Mouse (Mus musculus) kidney, postnatal 14 days (tissue): ENCODE results near the gene Metap1d.

ENCODE experiments used
- DNase-seq: peaks from one replicate; pipeline ENCODE4 v3.0.0; 2022; ENCODE audit warnings: mixed read lengths

The Metap1d gene

GRCm38 (mm10) chr2:71528014-71528713 is 75.1 kb downstream of the Metap1d start, which contains the start of gene Dlx1:
Gene Dlx1, plus strand, starts transcription at chr2:71528113.
- no peak for DNase-seq

GRCm38 (mm10) chr2:71528714-71529510 is 75.8 kb downstream of the Metap1d start:
- DNase-seq = no peak

- peak; percentile 87 for DNase-seq
These were observed 76.7 kb downstream of the Metap1d start for GRCm38 (mm10) chr2:71529511-71530351.

- DNase-seq = no peak
These were observed 77.5 kb downstream of the Metap1d start for GRCm38 (mm10) chr2:71530391-71531123.

DNA sequence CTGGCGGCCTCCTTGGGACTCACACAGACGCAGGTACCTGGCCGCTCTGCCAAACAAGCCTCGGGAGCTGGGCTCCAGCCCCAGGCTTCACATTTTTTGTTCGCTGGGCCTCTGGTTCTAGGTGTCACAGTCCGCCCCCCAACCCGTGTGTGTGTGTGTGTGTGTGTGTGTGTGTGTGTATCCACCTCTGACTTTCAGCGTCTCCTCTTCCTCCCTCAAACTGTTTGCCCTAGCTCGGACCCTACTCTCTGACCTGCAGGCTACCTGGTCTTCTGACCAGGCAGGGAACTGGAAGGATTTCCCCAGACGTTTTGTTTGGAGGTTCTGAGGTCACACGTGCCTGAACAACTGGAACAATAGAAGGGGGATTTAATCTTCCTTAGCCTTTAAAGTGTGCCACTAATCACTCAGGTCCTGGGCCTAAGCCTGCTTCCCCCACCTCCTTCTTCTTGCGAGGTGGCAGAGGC is 78.1 kb downstream of the Metap1d start:
- no peak for DNase-seq

DNA sequence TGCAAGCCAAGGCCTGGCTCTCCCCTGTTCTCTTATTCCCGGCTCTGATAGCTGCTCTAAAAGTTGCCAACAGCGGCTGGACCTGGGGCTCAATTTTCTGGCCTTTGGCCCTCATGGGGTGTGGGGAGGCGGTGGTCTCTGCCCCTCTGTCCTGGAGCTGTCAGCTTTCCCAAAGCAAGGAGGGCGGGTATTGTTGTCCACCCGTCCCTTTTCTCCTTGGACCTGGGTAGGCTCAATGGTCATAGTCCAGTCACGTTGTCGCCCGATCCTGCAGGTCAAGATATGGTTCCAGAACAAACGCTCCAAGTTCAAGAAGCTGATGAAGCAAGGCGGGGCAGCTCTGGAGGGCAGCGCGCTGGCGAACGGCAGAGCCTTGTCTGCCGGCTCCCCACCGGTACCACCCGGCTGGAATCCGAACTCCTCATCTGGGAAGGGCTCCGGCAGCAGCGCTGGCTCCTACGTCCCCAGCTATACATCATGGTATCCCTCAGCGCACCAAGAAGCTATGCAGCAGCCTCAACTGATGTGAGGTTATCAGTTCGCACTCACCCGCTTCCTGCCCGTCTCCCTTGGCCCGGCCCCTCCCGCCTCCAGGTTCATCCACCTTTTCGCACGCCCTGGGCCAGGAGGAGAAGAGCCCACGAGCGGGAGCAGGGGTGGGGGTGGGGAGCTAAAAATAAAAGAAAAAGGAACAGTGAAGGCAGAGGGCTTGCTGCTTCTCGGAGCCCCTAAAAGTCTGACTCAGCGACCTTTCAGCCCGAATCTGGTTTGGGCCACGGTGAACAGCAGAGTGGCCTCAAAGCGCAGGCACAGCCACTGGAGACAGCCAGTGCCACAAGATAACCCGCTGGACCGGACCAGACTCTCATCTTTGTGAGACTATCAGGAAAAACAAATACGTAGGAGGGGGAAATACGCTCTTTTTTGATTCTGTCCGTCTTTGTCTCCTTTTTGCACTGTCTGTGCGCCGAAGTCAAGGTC is 79.2 kb downstream of the Metap1d start:
- no peak for DNase-seq

GRCm38 (mm10) chr2:71533094-71533493 is 80.0 kb downstream of the Metap1d start:
- DNase-seq = no peak

DNA sequence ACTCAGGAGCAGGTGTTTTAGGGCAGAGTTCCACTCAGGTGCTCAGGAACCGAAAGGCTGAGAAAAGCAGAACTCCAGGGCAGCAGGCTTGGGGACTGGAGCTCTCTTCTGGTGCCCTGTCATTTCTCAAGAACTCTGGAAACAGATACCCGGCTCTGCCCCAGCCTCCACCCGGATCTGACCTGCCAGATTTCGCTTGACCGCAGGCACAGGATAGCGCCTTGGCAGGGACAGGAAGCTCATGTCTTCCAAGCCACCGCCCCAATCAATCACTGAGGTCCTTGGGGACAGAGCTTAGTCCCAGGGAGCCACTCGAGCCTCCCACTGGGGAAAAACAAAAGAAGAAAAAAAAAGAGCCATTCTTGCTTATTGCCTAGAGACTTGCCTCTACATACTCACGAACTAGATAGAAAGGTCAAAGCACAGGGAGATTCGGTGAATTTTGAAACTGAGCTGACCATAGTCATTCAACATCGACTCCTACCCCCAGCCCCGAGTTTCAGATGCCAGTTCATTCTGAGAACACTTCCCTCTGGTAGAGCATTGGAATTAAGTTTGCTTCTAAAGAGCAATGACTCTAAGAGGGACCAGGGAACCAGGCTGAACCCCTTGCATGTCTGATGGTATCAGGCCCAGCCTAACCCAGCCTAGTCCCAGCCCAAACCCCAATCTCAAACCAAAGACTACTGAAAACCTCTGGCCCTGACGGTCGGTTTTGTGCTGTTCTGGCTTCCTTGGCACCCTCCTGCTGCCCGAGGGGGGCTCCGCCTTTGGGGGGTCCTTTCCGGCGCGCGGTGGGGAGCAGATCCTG is 81.4 kb downstream of the Metap1d start:
- DNase-seq = no peak

GRCm38 (mm10) chr2:71540611-71541417 is 87.7 kb downstream of the Metap1d start:
- DNase-seq = no peak

DNA sequence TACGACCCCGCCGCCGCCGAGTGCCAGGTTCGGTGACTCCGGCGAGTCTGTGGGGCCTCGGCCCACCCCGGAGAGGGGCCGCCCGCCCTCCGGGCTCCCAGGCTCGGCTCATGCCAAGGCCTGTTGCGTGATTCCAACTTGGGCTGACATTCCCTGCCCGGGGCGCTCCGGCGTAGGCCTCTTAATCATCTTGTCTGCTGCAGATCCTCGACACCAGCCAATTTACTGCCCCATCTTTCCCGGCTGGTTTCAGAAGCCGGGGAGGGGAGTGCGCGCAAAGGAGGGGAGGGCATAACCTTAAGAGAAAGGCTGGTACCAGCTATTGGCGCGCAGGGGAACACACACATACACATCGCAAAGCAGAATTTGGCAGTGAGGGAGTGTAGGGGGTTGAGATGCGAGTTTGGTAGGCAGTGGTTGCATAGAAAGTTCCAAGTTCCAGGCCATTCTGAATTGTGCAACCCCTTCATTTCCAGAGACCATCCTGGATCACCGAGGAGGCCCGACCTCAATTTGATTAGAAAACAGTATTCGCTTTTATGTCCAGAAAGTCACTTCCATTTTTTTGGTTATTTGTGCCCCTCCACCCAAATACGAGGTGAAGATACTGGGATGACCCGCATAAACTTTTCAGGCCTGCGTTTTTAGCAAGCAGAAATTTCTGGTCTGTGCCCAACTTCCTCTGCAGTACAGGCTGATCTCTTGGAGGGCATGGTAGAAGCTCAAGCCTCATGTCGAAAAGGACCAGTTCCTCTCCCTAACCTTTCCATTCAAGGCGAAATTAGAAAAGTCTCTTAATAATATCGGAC is 88.5 kb downstream of the Metap1d start:
- no peak for DNase-seq

DNA sequence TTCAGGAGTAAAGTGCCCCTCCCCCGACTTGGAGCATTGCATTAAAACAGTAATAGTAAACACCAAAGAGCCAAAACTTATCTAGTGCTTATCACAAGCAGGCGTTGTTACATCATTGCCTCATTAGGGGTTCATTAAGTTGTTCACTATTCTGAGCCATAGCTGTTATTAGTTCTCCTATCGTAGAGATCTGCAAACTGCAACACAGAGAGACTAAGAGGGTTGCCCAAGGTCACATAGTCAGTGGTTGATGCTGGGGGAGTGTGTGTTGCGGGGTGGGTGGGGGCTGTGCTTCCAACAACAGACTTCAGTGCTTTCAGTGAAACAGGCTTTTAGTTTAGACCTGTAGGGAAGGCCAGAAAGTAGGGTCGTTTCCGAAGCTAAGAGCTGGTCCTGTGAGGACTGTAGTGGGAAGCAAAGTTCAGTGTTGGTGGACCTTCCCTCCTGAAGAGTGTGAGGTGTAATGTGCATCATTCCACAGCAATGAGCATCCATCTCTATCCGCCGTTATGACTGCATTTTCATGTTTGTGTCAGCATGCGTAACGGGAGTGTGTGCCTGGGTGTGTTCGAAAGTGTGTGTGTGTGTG is 89.2 kb downstream of the Metap1d start:
- DNase-seq = no peak

DNA sequence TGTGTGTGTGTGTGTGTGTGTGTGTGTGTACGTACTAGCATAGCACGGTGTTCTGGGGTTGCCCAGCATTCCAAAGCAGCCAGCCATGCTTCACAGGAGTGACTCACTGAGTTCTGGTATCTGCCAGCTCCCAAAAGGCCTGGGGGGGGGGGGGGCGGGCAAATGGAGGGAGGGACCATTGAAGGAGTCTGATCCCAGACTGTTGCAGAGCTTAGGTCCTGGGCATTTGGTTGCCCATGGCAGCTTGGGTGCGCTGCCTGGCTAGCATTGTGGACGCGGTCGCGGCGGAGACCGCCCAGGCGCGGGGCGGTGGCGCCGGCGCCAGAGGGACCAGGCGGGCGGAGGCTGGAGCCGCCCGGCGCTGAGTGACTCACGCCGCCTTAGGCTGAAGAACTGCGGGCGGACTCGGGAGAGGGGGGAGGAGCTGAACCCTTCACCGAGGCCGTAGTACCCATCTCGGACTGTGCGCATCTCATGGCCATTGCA is 89.8 kb downstream of the Metap1d start:
- DNase-seq = no peak

- no peak for DNase-seq
These were observed 90.5 kb downstream of the Metap1d start for GRCm38 (mm10) chr2:71543531-71543930.

DNA sequence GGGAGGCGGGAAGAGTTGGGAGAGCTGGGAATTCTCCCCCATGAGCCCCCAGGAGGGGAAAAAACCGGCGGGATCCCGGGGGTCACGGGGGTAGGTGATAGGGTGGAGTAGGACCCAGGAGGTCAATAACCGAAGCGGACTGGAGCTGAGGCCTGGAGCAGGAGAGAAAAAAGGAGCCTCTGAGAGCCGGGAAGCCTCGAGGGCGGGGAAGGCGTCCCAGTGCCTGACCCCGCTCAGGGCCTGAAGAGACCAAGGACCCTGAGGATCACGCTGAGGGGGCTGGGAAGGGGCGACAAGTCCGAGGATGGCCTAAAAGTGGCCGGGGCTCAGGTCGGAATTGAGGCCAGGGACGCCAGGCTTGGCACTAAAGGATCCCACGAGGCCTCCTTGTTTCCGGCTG is 90.9 kb downstream of the Metap1d start:
- no peak for DNase-seq

- no peak for DNase-seq
These were observed 91.6 kb downstream of the Metap1d start for GRCm38 (mm10) chr2:71544391-71545285.

DNA sequence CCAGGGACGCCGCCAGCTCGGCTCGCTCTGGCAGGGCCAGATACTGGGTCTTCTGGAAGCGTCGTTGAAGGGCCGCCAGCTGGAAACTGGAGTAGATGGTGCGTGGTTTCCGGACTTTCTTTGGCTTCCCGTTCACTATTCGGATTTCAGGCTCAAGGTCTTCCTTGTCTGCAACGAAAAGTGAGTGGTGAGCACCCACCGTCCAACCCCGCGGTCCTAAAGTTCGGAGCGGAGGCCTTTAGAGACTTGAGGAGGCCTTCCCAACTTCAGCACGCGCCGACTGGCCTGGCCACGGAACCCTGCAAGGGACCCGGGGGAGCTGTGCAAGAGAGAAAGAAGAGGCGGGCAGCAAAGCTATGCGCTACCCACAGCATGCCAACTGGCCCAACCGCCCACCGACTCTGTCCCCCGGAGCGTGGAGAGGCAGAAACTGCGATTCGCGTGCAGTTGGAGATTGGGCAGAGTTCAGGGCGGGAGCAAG is 92.4 kb downstream of the Metap1d start:
- no peak for DNase-seq
